Mouse (Mus musculus) bone marrow macrophage, adult 2 months (primary cell): ENCODE measurements around the gene Dock4.

Experiments used
- CTCF ChIP-seq: IDR thresholded peaks from 2 replicates; pipeline ENCODE4 v1.5.1; 2012; ENCODE audit warnings: low read depth, mild to moderate bottlenecking, low read length, moderate library complexity
- POLR2A ChIP-seq: IDR thresholded peaks from 2 replicates; pipeline ENCODE4 v1.6.1; 2012; ENCODE audit warnings: mild to moderate bottlenecking, low read depth, low read length, borderline replicate concordance

GRCm38 (mm10) chr12:40485210-40485609 is 39.5 kb downstream of the Dock4 start:
- TF ChIP-seq POLR2A (no peak), CTCF (no peak)
